Mouse (Mus musculus): ENCODE data around the gene Pla1a.

Gene Pla1a

DNA sequence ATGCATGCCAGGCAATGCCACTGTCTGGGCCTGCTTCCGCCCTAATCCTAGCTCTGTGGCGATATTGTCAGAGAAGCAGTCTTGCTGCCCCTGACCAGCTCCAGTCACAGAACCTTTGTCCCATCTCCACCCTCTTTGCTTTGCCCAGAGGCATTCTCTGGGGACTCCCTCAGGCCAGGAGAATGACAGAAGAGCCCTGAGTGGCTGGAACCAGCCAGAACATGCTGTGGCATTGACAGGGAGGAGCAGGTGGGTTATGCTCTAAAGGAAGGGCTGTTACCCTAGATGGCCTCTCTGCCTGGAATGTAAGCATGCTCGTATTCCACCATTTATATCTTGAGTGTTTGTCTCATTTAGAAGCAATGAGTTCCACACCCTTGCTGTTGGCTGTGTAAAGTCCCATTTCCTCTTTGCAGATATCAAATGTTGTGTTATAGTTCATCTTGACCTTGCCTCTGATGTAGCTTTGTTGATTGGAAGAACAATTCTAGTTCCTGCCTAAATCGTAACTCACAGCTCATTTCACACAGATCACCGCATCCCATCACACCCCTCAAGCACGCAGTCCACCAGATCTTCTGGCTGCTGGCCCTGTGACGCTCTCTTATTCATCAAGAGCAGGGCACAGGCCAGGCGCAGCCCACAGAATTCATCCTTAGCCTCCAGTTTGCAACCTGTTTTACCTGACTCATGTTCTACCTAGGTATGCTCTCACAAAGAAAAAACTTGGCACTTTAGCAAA, 62.1 kb downstream of the Pla1a start:
- in situ Hi-C loops (cut with MboI; ENCODE audit: low sequenced_read_pairs) = no loop called here

DNA sequence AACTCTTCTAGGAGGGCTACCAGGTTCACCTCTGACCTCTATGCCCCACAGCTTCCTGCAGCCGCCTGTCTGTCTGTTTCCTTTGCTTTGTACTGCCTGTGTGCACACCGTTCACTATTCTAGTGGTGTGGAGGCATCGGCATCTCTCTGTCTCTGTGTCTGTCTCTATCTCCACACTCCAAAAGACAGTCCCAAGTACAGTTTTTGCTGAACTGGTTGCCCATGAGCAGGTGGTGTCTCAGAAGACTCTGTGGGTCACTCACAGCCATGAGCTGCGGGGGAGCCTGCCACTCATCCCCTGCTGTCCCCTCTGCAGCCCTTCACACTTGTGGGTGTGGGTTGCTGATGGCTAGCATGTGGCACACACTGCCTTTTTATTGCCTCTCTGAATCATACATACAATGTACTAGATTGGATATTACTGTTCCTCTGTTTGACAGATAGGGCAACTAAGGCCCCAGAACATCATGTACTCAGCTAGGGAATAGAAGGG, 62.9 kb downstream of the Pla1a start:
- in situ Hi-C loops (cut with MboI; ENCODE audit: low sequenced_read_pairs) = no loop called here

DNA sequence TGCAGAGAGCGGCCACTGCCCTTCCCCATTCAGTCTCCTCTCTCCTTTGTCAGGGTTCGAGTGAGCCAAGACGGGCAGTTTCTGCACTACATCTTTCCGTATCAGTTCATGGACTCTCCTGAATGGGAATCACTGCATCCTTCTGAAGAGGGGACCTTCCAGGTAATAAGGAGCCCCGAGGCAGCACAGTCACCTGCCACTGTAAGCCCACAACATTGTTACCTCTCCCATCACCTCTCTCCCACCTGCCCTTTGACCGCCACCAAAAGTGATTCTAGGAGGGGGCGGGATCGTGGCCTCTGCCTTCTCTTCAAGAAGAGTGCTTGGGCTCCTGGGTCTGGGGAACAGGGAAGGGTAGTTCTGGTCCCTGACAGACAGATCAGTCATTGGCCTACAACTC, 63.5 kb downstream of the Pla1a start:
- in situ Hi-C loops (cut with MboI; ENCODE audit: low sequenced_read_pairs) = no loop called here

GRCm38 (mm10) chr16:38369000-38369399, 63.9 kb downstream of the Pla1a start:
- in situ Hi-C loops (cut with MboI; ENCODE audit: low sequenced_read_pairs) = no loop called here

DNA sequence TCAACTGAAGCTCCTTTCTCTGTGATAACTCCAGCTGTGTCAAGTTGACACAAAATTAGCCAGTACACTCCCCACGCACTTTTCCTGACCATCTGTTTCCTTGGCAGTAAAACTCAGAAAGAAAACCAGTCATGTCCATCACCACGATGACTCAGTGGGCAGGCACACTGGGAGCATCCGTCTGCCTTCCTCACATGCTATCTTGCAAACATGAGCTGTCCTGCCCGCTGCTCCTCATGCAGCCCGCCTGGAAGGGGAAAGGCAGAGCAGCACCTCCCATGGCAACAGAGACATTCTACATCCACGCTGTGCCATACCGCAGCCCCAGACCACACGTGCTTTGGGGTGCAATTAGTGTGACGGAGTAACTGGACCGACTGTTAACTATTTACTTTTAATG, 64.6 kb downstream of the Pla1a start:
- in situ Hi-C loops (cut with MboI; ENCODE audit: low sequenced_read_pairs) = no loop called here

- in situ Hi-C loops (cut with MboI; ENCODE audit: low sequenced_read_pairs) = no loop called here
Measured at GRCm38 (mm10) chr16:38366231-38366630, 66.7 kb downstream of the Pla1a start.

DNA sequence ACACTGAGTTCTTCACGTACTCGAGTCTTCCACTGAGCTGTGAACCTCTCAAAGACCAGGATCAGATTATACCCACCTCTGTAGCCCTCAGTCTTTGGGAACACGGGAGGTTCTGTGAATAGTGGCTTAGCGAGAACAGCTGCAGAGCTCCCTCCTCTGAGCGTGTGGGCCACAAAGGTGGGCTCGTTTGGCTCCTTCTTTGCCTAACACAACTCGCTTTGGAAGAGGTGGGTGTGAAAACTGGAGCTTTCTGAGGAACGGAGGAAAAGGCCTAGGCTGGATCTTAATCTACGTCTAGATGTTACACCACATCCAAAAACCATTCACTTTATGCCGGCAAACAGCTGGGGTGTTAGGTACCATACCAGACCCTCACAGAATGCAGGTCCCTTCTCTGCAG, 67.6 kb downstream of the Pla1a start:
- in situ Hi-C loops (cut with MboI; ENCODE audit: low sequenced_read_pairs) = no loop called here

DNA sequence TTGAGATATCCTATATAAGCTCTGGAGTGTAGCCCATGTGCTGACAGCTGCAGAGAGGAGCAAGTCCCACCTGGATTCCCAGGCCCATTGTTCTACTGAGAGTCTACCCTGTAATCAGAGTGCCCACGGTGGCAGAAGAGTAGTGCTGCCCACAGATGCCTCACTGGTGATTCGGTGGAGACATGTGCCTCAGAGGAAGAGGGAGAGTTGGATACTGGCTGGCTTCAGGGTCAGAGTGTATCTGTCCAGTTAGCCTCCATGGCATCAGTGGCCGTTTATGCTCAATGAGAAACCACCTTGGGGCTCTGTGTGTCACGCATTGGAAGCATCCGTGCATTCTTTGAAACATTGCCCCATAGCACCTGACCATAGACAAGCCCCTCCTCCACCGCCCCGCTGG, 69.3 kb downstream of the Pla1a start:
- in situ Hi-C loops (cut with MboI; ENCODE audit: low sequenced_read_pairs) = no loop called here

DNA sequence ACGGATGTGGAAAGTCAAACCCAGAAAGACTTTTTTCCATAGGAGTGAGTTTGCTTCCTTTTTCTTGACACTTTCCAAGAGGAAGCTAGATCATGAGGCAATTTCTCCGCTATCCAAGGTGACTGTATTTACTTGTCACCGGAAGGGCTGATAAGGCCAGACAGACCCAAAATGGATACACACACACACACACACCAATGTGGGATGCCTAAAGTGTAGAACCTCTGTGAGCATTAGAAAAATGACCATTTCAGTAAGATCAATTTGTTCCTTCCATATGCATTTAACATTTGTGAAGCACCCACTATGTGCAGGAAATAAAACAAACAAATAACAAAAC, 69.7 kb downstream of the Pla1a start:
- in situ Hi-C loops (cut with MboI; ENCODE audit: low sequenced_read_pairs) = no loop called here

- in situ Hi-C loops (cut with MboI; ENCODE audit: low sequenced_read_pairs) = no loop called here
Measured at GRCm38 (mm10) chr16:38362493-38363255, 70.3 kb downstream of the Pla1a start.

- in situ Hi-C loops (cut with MboI; ENCODE audit: low sequenced_read_pairs) = no loop called here
Measured at GRCm38 (mm10) chr16:38361933-38362332, 71.0 kb downstream of the Pla1a start, which contains the start of gene Popdc2. Popdc2 (plus strand) TSS chr16:38362209.

- in situ Hi-C loops (cut with MboI; ENCODE audit: low sequenced_read_pairs) = no loop called here
Measured at GRCm38 (mm10) chr16:38360317-38360716, 72.6 kb downstream of the Pla1a start.

DNA sequence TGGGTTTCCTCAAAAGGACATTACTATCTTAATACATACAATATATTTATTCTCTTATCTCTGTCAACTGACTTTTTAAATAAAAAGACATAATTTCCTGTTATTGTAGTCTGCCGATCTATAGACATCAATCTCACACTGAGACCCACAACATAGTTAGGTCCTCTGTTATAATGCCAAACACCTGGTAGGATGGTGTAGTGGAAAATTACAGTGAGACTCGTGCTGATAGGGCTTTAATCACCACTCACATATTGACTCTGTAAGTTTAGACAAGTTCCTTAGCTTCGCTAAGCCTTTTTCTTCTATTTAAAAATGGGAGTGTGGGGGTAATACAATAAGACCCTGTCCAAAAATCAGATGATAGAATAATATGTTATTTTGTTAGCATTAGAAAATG, 73.1 kb downstream of the Pla1a start:
- in situ Hi-C loops (cut with MboI; ENCODE audit: low sequenced_read_pairs) = no loop called here

GRCm38 (mm10) chr16:38359241-38359640, 73.7 kb downstream of the Pla1a start:
- in situ Hi-C loops (cut with MboI; ENCODE audit: low sequenced_read_pairs) = no loop called here

DNA sequence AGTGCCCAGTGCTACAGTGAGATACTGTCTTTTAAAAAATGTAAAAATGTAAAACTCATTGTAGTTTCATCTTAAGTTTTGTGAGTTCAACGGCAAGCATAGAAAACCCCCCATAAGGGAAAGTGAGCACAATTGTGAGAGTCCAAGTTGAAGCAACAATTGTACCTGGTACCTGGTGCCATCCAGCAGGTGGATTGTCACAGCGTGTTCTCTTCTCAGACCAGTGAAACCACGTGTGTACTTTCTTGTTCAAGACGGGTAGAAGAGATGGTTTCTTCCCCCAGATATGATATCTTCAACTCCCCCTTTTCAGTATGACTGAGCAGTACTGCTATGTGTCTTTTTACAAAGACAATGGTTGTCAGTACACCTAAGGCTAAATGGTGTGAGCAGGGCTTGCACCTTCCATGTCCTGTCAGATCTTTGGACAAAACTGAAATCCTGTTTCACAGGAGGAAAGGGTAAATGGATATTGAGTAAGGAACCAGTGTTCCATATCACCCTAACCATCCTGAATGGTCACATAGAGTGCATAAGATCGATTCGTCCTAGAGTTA, 74.6 kb downstream of the Pla1a start:
- in situ Hi-C loops (cut with MboI; ENCODE audit: low sequenced_read_pairs) = no loop called here

GRCm38 (mm10) chr16:38354185-38354913, 78.6 kb downstream of the Pla1a start:
- in situ Hi-C loops (cut with MboI; ENCODE audit: low sequenced_read_pairs) = no loop called here

DNA sequence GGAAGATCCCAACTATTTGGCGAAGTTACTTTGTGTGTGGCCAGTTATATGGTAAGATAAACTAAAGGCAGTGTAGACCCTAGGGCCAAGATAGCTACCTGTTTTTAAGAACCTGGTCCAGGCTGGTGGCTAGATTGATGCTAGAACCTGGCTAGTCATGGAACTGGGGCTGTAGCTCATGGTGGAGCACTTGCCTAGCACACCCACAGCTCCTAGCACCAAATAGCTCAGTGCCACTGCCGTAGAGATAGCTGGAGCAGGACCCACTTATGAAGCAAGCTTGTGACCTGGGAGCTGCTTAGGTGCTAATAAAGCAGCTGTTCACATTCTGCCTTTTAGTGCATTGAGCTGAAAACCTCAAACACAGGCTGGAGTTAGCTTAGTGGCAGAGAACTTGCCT, 79.3 kb downstream of the Pla1a start:
- in situ Hi-C loops (cut with MboI; ENCODE audit: low sequenced_read_pairs) = no loop called here

GRCm38 (mm10) chr16:38352851-38353250, 80.1 kb downstream of the Pla1a start:
- in situ Hi-C loops (cut with MboI; ENCODE audit: low sequenced_read_pairs) = no loop called here

GRCm38 (mm10) chr16:38352031-38352430, 80.9 kb downstream of the Pla1a start:
- in situ Hi-C loops (cut with MboI; ENCODE audit: low sequenced_read_pairs) = no loop called here

- in situ Hi-C loops (cut with MboI; ENCODE audit: low sequenced_read_pairs) = no loop called here
Measured at GRCm38 (mm10) chr16:38350939-38351338, 82.0 kb downstream of the Pla1a start.

GRCm38 (mm10) chr16:38350361-38350855, 82.5 kb downstream of the Pla1a start:
- in situ Hi-C loops (cut with MboI; ENCODE audit: low sequenced_read_pairs) = no loop called here
